Mouse (Mus musculus): ENCODE results near the gene Smyd3. TPM values are rescaled to one million over a fixed set of nuclear protein-coding genes. Genes with fewer than 3 reads are reported as not detected.

Smyd3 gene
- polyA plus RNA-seq, 1 experiment: 16.8 TPM

DNA sequence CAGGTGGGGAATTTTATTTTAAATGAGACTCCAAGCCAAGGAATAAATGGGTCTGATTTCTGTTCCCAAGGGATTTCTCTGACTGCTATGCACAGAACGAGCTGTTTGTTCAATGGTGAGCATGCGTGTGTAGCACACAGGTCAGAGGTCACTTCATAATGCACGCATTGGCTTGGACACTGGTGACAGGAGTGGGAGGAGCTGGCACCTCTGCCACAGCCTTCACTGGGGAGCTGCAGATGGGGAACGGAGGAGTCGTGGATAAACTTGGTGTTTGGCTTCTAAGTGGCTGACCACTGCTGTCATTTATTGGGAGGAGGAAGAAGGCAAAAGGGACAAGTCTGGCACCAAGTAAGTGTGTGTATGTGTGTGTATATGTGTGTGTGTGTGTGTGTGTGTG lies 421.5 kb downstream of the Smyd3 start:
- no peak for DNase-seq (ENCODE audit: extremely low spot score in 1 of 2, low spot score in 1 of 2)

DNA sequence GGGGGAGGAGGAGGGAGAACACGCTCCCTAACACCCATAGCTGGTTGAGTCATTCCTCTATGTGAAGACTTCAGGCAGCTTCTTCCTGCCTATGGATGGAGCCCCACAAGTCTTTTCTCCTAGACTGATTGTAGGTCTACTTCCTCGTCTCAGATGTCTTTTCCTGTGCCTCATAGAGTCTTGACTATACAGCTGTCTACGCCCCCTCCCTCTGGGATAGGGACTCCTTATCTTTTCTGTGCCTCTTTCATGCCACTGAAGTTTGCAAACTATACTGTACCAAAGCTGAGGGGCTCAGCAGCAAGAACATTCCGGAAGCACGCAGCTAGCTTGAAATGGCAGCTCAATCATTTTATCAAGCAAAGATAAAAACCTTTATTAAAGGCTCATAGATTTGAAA lies 428.7 kb downstream of the Smyd3 start:
- no peak for DNase-seq (ENCODE audit: extremely low spot score in 1 of 2, low spot score in 1 of 2)

DNA sequence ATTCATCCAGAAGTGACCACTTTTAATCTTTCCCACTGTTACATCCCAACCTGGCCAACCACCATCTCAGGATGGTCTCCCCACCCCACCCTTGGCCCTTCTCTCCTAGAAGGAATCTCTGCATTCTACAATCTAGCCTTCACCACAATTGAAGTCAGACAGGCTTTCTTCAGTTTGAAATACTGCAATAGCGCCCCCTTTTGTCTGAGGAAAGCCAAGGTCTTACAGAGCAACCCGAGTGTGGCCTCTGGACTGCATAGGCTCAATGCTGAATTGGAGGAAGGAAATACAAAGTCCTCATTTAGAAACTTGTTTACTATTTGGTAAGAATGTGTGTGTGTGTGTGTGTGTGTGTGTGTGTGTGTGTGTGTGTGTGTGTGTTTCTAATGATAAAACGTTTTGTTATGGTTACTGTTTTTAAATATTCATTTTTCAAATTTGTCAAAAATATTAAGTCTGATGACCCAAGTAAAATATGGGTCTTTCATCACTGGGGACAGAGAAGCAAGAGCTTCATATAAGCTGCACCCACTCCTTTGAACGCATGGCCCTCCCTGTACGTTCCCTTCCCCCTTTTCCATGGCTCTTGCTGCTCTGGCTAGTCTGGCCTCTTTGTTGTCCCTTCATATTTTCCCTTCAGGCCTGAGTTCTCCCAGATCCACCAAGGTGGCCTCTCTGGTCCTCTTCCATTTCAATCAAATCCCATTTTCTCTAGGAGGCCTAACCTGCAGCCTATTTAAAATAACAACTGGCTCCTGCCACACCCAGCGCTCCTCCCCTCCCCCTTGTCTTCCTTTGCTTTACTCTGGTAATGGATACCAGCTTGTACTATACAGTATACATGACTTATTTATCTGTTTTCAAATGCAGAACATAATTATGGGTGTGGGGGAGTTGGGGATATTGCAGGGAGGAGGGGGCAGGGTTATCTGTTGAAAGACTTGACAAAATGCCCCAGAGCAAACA lies 430.5 kb downstream of the Smyd3 start:
- peak in 1 of 2 experiments; percentile 60 for DNase-seq (ENCODE audit: extremely low spot score in 1 of 2, low spot score in 1 of 2)

DNA sequence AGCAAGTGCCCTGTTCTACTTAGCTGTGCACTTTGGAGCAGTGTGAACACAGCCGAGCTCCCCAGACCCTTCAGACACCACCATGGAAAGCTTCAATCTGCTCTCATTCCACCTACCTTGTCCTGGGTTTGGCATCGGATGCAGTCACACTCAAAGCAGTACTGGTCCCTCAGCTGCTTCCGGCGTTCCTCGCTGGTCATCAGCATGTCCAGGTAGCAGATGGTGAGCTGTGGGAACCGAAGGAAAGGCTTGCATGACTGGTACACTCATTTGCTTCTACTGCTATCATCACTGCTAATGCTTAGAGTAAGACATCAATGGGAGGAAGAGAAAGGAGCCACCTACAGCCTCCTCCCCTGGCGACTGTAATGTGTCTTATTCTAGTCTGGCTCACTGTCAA lies 431.6 kb downstream of the Smyd3 start:
- no peak for DNase-seq (ENCODE audit: extremely low spot score in 1 of 2, low spot score in 1 of 2)

DNA sequence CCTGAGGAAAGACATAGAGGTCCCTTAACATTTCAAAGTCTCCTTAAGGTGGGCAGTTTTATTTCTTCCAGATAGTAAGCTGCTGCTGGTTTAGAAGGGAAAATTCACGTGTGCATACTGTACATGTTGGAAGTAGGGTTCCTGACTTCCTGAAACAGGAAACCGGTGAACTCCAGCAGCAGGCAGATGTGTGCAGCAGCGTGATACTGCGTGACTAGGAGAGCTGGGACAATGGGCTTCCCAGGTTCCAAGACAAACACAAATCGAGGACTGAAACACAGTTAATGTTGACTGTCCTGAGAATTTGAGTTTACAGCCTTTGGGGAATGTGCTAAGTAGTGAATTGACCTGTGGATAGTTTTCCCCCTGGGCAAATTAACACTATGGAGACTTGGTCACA lies 434.7 kb downstream of the Smyd3 start:
- no peak for DNase-seq (ENCODE audit: extremely low spot score in 1 of 2, low spot score in 1 of 2)

DNA sequence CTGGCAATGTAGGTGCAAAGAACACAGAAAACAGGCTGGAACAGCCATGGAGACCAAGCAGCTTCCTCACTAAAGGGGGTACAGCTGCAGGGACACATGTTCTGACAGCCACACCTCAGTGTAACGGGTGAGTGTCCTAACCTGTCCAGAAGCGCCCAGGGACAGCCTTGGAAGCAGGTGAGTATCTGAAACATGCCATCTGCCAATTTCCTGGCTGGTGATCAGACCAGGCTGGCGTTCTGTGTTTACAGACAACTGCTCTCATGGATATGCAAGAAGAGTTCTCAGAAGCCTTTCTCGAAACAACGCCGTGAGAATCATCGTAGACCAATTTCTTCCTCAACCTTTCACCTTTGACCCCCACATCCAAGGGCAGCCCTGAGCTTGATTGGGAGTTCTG lies 444.0 kb downstream of the Smyd3 start:
- no peak for DNase-seq (ENCODE audit: extremely low spot score in 1 of 2, low spot score in 1 of 2)

DNA sequence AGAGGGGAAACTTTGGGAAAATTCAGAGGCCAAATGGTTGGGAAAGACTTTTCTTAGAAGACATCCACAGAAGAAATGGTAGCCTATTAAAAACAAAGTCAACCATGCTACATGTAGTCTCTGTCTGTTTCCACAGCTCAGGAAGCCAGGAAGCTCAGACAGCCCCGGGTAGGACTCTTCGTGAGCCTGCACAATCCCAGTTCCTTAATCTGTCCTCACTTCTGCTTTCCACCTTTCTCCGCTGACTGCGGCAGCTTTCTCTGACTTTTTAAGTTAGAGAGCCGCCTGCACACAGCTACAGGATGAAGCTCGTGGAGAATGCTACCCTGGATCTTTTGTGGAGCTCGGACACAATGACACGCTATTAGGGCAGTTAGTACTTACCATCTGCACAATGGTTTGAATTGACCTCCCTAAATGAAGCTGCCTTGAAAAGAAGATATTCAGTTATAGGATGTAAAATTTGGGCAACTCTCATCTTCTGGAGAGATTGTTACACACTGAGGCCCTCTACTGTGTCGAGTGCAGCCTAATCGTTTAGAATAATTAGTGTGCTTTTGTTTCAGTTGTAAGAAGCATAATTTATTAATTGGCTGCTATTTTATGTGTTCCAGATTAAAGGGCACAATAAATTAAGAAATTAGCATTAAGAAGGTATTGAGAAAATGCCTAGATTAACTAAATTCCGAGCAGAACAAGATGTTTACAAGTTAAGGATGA lies 444.7 kb downstream of the Smyd3 start:
- no peak for DNase-seq (ENCODE audit: extremely low spot score in 1 of 2, low spot score in 1 of 2)

DNA sequence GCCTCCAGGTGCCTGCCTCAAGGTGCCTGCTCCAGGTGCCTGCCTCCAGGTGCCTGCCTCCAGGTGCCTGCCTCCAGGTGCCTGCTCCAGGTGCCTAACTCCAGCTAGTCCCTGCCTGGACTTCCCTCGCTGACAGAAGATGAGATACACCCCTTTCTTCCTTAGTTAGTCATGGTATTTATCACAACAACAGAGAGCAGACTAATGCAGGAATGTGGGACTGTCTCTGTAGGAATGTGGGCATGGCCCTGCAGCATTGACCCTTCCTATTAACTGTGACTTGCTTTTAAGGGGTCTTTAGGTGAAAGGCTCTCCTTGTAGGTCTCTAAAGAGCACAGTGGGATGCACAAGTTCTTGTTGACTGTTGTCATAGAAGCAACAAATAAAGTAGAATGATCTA lies 445.4 kb downstream of the Smyd3 start:
- no peak for DNase-seq (ENCODE audit: extremely low spot score in 1 of 2, low spot score in 1 of 2)

DNA sequence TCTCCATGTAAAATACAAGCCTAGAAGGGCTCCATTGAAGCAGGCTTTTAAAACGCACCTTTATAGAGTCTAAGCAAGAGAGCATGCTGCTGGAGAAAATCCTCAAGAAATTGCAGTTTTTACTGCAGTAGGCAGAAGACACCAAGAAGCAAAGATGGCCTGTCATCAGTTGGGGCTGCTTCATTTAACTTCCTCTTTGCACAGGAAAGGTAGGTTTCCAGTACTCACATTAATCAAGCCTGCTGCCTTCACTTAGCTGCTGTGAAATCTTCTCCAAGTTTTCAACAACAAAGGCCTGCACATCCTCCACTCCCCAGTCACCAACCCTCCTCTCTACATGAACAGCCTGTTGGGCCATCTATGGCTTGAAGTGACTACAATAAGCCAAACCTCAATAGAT lies 448.9 kb downstream of the Smyd3 start:
- no peak for DNase-seq (ENCODE audit: extremely low spot score in 1 of 2, low spot score in 1 of 2)

DNA sequence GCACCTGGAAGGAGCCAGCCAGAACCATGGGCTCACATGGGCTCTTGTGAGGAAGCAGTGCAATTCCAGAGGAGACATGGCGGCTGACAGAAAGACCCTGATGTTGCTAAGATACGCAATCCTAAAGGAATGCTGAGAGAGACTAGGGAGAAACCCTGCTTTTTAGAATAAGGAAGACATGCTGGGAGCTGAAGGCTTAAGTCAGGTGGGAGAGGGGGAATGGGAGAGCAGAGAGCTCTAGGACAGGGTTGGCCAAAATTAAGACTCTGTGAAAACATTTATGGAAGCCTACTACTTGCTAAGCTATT lies 452.6 kb downstream of the Smyd3 start:
- DNase-seq (ENCODE audit: extremely low spot score in 1 of 2, low spot score in 1 of 2): no peak

DNA sequence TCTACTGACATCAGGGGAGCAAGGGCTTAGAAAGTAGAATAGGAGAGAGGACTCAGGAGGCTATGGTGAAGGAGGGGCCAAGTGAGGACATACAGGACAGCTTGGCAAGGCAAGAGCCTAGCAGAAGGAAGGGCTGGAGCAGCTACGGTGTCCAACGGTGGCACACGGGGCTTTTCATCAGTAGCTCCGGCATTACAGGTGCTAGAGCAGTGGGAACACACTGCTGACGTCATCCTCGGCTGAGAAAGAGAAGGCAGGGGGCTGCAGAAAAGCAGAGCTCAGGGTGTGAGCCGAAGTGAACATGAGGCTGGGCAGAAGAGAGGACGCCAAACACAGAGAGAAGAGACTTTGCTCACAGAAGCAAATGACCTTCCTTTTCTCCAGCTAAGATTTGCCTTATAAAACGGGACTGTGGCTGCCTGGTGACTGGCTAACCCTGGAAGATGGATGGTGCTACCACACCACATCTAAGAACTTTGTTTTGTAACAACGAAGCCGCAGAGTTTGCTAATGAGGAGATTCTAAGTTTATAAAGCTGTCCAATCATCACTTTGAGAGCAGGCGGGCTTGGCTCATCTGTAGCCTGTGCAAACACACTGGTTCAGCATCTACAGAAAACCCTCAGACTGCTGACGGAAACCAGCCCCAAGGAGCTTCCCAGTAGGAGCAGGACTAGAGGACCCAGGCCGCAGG lies 453.1 kb downstream of the Smyd3 start:
- no peak for DNase-seq (ENCODE audit: extremely low spot score in 1 of 2, low spot score in 1 of 2)

DNA sequence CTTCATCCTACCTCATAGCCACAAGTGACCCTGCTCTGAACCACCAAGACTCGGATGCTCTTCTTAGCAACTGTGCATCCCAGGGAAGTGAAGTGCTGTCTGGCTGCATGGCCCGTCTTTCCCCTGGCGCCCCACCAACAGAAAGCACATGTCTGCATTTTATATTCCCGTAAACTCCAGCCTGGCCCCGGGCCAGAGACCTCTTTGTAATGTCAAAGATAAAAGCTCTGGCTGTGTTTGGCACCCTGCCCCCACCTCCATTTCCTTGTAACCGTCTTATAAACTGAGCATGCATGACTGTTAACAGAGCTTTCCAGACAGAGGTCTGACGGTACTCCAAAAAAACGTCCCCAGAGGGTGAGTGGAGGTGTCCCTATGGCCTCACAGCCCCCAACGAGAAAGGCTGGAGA lies 456.1 kb downstream of the Smyd3 start:
- DNase-seq (ENCODE audit: extremely low spot score in 1 of 2, low spot score in 1 of 2): no peak

DNA sequence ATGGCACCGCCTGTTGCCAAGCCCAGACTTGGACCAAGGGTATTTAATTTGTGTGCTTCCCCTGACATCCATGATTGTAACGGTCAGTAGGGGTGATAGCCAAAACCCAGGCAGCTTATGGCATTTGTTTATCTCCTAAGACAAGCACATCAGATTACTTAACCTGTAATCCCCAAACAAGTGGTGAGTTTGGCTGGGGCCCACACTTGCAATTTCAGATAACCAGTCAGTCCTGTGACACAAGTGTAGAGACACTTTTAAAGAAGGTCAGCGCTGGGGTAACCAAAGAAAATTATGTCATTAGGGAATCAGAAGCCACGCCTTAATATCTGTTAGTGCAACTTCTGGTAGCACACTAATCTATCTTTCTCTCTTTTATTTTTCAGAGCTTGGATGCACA lies 456.8 kb downstream of the Smyd3 start:
- DNase-seq (ENCODE audit: extremely low spot score in 1 of 2, low spot score in 1 of 2): no peak

DNA sequence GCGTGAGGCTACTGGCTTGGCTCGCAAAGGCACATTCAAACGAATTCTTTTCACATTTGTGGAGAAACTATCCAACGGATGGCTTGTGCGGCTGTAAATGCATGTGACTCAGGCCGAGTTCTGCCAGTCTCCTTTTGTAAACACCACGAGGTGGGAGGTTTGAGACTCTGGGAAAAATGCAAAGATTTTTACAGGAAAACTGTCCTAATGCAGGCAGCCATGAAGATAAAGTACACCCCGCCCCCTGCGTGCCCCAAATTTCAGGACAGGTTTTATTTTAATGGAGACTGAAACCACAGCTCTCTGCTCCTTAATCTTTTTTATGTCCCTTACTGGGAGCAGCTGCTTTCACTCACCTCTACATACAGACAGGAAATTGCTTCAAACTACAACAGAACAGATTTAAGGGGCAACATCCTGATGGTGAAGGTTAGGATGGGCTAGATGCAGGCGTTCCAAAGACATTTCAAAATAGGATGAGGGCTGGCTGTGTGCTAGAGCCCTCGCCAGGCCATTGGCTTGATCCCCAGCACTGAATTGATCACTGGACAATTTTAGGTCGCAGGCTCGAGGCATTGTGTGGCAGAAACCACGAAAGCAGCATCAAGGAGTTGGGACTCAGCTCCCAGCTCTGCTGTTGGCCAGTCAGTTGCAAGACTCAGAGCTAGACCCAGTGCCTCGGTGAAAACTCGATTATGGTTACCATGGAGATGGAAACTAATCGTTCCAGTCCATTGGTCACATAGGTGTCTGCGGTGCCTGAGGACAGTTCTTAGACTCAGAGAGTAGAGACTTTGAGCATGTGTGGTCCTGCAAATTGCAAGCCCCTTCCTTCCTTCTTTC lies 457.5 kb downstream of the Smyd3 start:
- peak in 1 of 2 experiments; percentile 33 for DNase-seq (ENCODE audit: extremely low spot score in 1 of 2, low spot score in 1 of 2)

DNA sequence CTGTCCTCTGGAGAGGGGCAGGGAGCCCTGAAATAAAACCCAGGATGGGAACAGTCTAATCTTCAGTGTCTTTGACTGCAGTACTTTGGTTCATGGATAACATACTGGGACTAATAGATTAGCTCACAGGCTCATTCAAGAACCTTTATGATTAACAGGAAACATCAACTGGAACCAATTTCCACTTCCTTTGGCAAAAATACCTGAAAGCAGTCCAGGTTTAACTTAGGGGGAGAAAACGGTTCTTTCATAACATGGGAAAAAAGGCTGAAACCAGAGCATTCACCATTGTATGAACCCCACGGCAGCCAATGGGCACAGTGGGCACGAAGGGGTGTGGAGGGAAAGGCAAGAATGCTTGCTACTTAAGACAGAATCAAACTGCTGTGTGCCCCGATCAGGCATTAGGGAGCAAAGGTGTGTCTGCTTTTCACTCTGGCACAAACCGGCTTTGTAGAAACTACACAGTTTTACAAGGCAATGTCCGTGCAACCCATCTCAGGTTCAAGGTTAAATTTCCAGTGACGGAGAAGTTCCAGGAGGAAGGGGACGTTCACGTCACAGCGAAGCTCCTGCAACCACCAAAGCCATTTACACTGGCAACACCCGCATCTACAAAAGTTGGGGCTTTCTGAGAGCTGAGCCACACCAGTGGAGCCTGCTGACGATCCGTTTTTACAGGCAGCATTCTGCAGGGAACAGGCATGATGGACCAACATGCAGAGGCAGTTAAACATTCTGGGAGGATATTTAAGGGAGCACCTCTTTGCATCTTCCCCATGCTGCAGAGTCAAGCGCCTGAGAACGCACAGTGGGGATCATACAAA lies 458.3 kb downstream of the Smyd3 start:
- no peak for DNase-seq (ENCODE audit: extremely low spot score in 1 of 2, low spot score in 1 of 2)

DNA sequence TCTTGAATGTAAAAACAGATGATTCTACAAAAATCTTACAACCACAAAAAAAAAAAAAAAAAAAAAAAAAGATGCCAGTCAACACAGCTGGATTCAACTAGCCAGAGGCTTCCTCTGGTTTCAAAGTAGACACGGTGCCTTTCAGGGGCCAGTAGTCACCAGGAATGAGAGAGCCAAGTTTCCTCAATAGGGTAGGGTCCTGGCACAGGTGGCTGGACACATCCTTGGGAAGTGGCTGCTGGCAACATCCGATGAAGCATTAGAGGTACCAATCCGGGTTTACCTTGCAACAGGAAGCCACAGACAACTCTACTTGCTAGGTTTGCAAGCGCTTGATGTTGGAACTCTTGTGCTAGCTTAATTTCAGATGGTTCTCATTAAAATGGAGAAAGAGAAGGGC lies 459.2 kb downstream of the Smyd3 start:
- DNase-seq (ENCODE audit: extremely low spot score in 1 of 2, low spot score in 1 of 2): no peak

DNA sequence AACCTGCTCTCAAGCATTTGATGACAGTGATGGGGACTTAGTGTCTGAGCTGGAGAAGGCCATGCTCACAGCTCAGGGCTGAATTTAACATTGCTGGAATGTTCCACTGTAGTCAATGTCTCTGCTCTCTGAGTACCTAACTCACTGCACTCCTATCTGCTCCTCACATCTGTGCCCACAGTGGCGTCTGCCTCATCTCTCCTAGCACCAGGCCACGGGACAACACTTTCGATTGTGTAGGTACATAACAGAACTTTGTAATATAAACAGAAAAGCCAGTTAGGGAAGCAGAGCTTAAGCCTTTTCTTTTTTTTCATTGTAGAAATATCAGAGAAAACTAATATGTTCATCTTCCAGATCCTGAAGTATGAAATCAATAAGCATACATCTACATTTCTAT lies 462.1 kb downstream of the Smyd3 start:
- no peak for DNase-seq (ENCODE audit: extremely low spot score in 1 of 2, low spot score in 1 of 2)

DNA sequence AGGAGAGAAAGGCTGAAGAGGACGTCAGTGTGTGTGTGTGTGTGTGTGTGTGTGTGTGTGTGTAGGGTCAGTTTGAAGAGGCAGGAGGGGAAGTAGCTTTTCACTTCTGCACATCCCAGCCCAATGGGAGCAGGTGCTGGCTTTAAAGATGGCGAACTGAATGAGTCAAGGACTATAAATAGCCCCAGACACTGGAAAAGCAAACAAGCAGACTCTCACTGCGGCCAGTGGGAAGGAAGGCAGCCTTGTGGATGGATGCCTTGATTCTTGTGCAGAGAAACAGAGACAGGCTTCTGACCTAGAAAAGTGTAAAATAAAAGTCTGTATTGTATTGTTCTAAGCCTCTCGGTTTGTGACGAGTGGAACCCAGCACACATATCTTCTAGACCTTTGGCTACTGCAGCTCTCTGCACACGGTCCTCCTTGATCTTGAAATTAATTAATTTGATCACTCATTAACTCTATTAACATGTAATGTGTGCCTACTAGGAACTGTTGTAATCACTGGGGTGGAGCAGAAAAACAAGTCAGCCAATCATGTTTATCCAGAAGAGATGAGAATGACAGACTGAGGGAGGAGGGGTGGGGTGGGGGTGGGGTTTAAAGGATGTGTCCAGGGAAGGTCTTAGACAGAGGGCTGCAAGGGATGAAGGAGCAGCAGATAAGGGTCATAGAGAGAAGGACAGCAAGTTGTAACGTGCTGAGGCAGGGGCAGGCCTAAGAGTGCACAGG lies 463.3 kb downstream of the Smyd3 start:
- DNase-seq (ENCODE audit: extremely low spot score in 1 of 2, low spot score in 1 of 2): no peak

DNA sequence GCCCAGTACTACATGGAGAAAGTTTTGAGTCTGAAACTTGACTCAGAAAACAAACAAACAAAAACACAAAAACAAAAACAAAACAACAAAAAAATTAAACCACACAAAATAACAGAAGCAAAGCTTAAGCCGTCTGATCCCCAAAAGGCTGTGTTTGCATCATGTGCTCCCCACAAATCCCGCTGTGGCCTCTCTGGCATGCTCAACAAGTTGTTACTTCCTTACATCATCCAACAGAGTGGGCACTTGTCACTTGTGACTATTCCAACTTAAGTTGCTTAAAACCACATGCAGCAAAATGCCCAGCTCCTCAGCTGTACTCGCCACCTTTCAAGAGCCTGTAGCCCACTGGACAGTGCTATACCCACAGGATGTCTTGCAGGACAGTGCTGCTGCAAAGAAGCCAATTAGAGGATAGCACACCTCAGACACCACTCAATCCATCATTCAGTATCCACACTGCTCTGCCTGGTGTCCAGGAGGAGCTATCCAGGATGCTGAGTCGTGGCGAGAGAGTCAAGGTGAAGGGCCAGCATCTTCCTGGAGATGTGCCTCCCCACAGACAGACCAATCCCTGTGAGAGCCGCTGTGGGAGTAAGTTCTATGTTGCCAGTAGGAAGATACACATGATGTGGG lies 465.2 kb downstream of the Smyd3 start:
- DNase-seq (ENCODE audit: extremely low spot score in 1 of 2, low spot score in 1 of 2): no peak

Data from frontal cortex, adult 2 months (tissue).